Mouse (Mus musculus): ENCODE data around the gene Rhobtb3.
"Not testable (repeated sequence)": the region's sequence is repeated elsewhere in the genome, so short reads cannot be mapped to it uniquely, and the experiment has no call there.

DNA sequence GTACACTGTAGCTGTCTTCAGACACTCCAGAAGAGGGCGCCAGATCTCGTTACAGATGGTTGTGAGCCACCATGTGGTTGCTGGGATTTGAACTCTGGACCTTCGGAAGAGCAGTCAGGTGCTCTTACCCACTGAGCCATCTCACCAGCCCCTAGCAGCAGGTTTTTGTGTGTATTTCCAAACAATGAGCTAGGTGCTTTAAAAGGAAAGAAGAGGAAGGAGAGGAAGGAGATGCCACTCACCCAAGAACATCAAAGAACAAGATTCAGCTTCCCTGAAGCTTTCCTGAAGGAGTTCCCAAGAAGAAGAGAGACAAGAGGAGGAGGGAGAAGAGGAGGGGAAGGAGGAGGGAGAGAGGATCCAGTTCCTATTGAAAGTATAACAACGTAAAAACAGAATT is 121.4 kb downstream of the Rhobtb3 start:
- TF ChIP-seq POLR2A (IDR thresholded peaks at IDR 0.05; ENCODE audit: control insufficient read depth, extremely low read depth, insufficient read depth, low read length, poor library complexity); CTCF (IDR thresholded peaks at IDR 0.05; ENCODE audit: borderline replicate concordance, control insufficient read depth, extremely low read depth, insufficient read depth, low read length, poor library complexity): not testable (repeated sequence)

Measured in thymus, adult 2 months (tissue).